Mouse (Mus musculus) megakaryocyte, embryonic 14.5 days (primary cell): Measurements from ENCODE around the gene Ccdc47.

ENCODE experiments used
- FLI1 ChIP-seq: IDR thresholded peaks from 2 replicates; pipeline ENCODE4 v1.6.1; 2012; ENCODE audit warnings: low read length, inconsistent platforms, mixed read lengths
- GATA1 ChIP-seq: IDR thresholded peaks from 3 replicates; pipeline ENCODE4 v1.6.1; 2012; ENCODE audit warnings: mixed read lengths, low read length, inconsistent platforms, borderline replicate concordance

DNA sequence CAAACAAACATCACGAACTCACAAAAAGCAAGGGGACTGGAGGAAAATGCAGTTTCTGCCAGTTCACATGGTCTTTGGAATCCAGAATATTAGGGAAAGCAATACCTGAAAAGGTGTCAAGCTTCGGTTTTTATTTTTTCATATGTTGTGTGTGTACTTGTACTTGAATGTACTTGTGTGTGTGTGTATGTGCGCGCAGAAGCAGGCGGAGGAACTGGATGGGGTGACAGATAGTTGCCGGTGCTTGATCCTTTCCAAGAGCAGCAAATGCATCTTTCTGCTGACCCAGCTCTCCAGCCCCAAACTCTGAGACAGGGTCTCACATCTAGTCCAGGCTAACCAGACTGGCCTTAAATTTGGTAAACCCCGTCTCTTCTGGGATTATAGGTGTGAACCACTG, 21.3 kb downstream of the Ccdc47 start:
- TF ChIP-seq GATA1 (no peak), FLI1 (no peak)
